Mouse (Mus musculus) midbrain, embryonic 16.5 days (tissue): ENCODE results near the gene Tmem132a. TPM values are rescaled to one million over a fixed set of nuclear protein-coding genes. Genes with fewer than 3 reads are reported as not detected.

Experiments
- ATAC-seq: fragments of 200-750 bp; cut with Nextera tagmentation; 2 replicates; pipeline ENCODE4 v1.8.0; 2017; ENCODE audit warnings: moderate TSS enrichment
- H3K27ac ChIP-seq: fragments of 300-500 bp; sonication (generic); 2 replicates; pipeline ENCODE4 v1.5.1; 2014; ENCODE audit warnings: mild to moderate bottlenecking, low read length, mixed read lengths
- H3K27me3 ChIP-seq: fragments of 300-500 bp; sonication (generic); 2 replicates; pipeline ENCODE4 v1.6.1; 2014; ENCODE audit warnings: low read depth, low read length, mixed read lengths; ENCODE audit not compliant: control insufficient read depth, insufficient read depth
- H3K36me3 ChIP-seq: fragments of 300-500 bp; sonication (generic); 2 replicates; pipeline ENCODE4 v1.6.1; 2014; ENCODE audit warnings: mild to moderate bottlenecking, low read length, moderate library complexity, mixed read lengths; ENCODE audit not compliant: control insufficient read depth, insufficient read depth
- H3K4me1 ChIP-seq: fragments of 300-500 bp; sonication (generic); 2 replicates; pipeline ENCODE4 v1.6.1; 2014; ENCODE audit warnings: mild to moderate bottlenecking, low read length, mixed read lengths; ENCODE audit not compliant: control insufficient read depth, insufficient read depth
- H3K4me2 ChIP-seq: fragments of 300-500 bp; sonication (generic); 2 replicates; pipeline ENCODE4 v1.6.1; 2014; ENCODE audit warnings: mild to moderate bottlenecking, low read length, mixed read lengths
- H3K4me3 ChIP-seq: fragments of 300-500 bp; sonication (generic); 2 replicates; pipeline ENCODE4 v1.5.1; 2014; ENCODE audit warnings: low read depth, mild to moderate bottlenecking, low read length, moderate library complexity, mixed read lengths
- H3K9ac ChIP-seq: fragments of 300-500 bp; sonication (generic); 2 replicates; pipeline ENCODE4 v1.6.1; 2014; ENCODE audit warnings: low read depth, low read length, mixed read lengths
- H3K9me3 ChIP-seq: fragments of 300-500 bp; sonication (generic); replicated peaks from 2 replicates; pipeline ENCODE4 v1.6.1; 2014; ENCODE audit warnings: mild to moderate bottlenecking, low read length, mixed read lengths; ENCODE audit not compliant: control insufficient read depth, poor library complexity, severe bottlenecking
- WGBS: fragments of 180-500 bp; shearing (Covaris S2); extraction: QIAGEN DNeasy Blood & Tissue Kit; methylation state at CpG from one replicate; pipeline ENCODE4 v1.1.7; 2014; 5-methylcytosine and 5-hydroxymethylcytosine counted together
- polyA plus RNA-seq: library from polyadenylated mRNA; unstranded; fragments of >200 nt; fragmentation: Nextera tagmentation; extraction: Ambion mirVana; gene quantifications from 2 replicates; pipeline ENCODE4 v1.2.1, GENCODE M21; 2015

Gene Tmem132a
- polyA plus RNA-seq = 242 and 267 TPM in 2 replicates

GRCm38 (mm10) chr19:10869886-10870527 lies at the start of gene Tmem132a:
Gene Tmem132a (minus strand): TSS chr19:10869940.
- Histone ChIP-seq H3K9ac (peak within 1 kb of the TSS; percentile 97), H3K36me3 (peaks cover 35% of the 10 kb centered on the region), H3K4me2 (peak within 1 kb of the TSS; percentile 83), H3K9me3 (no peaks in the 10 kb centered on the region), H3K27me3 (no peaks in the 10 kb centered on the region), H3K4me1 (peaks cover 29% of the 10 kb centered on the region), H3K27ac (peak within 1 kb of the TSS; percentile 95), H3K4me3 (peak within 1 kb of the TSS; percentile 91)
- WGBS = 1% methylated on average over 8 of the region's 8 CpGs
- ATAC-seq = peak; percentile 56

GRCm38 (mm10) chr19:10918321-10918991 lies 48.7 kb upstream of the Tmem132a start:
- Histone ChIP-seq H3K4me3 (no peak overlapping the region), H3K36me3 (no peaks in the 10 kb centered on the region), H3K9ac (no peak overlapping the region), H3K4me2 (no peak overlapping the region), H3K27me3 (no peaks in the 10 kb centered on the region), H3K9me3 (no peaks in the 10 kb centered on the region), H3K27ac (no peak overlapping the region), H3K4me1 (0 out of 2 replicates have a peak, but pooled peaks cover 2% of the 10 kb centered on the region)
- WGBS = 77% methylated on average over 10 of the region's 10 CpGs
- ATAC-seq = peak; percentile 78

DNA sequence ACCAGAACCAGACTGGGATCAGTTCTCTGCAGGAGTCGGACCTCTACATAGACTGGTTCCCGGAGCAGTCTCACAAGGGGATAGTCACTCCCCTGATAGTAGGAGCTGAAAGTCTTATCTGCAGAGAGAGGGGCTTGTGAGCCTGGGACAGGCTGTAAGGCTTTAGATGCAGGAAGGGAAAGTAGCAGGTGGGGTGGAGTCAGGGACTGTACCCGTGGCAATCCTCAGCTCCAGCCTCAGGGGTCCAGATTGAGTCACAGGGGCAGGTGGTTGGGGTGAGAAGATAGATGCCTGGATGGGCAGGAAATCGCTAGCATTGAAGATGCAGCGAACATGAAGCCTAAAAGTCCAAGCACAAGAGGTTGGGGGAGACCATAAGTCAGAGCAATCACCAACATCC lies 46.8 kb upstream of the Tmem132a start:
- Histone ChIP-seq H3K4me1 (0 out of 2 replicates have a peak, but pooled peaks cover 2% of the 10 kb centered on the region), H3K4me2 (no peak overlapping the region), H3K9me3 (no peaks in the 10 kb centered on the region), H3K27me3 (no peaks in the 10 kb centered on the region), H3K4me3 (no peak overlapping the region), H3K9ac (no peak overlapping the region), H3K27ac (no peak overlapping the region), H3K36me3 (no peaks in the 10 kb centered on the region)
- ATAC-seq = no peak
- WGBS = 72% methylated on average over 5 of the region's 5 CpGs

GRCm38 (mm10) chr19:10914870-10915269 lies 45.1 kb upstream of the Tmem132a start:
- H3K9ac ChIP-seq = no peak overlapping the region
- no peaks in the 10 kb centered on the region for H3K36me3 ChIP-seq
- no peak overlapping the region for H3K4me2 ChIP-seq
- WGBS = 77% methylated on average over 2 of the region's 2 CpGs
- no peaks in the 10 kb centered on the region for H3K27me3 ChIP-seq
- no peaks in the 10 kb centered on the region for H3K9me3 ChIP-seq
- no peak overlapping the region for H3K27ac ChIP-seq
- 0 out of 2 replicates have a peak, but pooled peaks cover 2% of the 10 kb centered on the region for H3K4me1 ChIP-seq
- no peak for ATAC-seq
- H3K4me3 ChIP-seq = no peak overlapping the region

GRCm38 (mm10) chr19:10914291-10914690 lies 44.6 kb upstream of the Tmem132a start:
- H3K9ac ChIP-seq = no peak overlapping the region
- no peaks in the 10 kb centered on the region for H3K36me3 ChIP-seq
- 0 out of 2 replicates have a peak, but pooled peaks cover 2% of the 10 kb centered on the region for H3K4me1 ChIP-seq
- no peak overlapping the region for H3K4me2 ChIP-seq
- H3K4me3 ChIP-seq = no peak overlapping the region
- no peaks in the 10 kb centered on the region for H3K9me3 ChIP-seq
- no peak overlapping the region for H3K27ac ChIP-seq
- WGBS = 77% methylated on average over 7 of the region's 7 CpGs
- H3K27me3 ChIP-seq = no peaks in the 10 kb centered on the region
- no peak for ATAC-seq

DNA sequence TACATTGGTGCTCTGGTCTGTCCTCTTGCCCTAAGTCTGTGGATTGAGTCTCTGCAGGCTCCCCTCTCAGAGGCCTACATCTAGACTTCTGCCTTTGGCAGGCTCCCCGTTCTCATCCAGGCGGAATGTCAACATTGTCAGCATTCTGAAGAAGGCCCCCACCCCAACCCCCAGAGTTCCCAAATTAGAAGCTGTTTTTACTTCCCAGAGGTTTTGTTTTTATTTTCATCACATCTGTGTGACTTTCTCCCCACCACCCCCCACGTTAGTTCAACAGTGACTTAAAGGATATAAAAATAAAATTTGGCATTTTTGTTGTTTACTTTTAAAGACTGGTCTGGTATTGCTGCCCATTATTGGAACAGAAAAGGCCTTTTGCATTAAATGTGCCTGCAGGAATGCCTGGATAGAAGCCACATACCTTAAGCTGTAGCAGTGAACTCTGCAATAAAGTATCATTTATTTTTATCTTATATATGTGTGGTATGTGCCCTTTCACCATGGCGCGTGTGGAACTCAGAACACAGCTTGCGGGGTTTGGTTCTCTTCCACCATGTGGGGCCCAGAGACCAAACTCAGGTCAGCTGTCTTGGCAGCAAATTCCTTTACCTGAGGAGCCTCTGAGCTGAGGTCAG lies 39.5 kb upstream of the Tmem132a start:
- ATAC-seq = no peak

DNA sequence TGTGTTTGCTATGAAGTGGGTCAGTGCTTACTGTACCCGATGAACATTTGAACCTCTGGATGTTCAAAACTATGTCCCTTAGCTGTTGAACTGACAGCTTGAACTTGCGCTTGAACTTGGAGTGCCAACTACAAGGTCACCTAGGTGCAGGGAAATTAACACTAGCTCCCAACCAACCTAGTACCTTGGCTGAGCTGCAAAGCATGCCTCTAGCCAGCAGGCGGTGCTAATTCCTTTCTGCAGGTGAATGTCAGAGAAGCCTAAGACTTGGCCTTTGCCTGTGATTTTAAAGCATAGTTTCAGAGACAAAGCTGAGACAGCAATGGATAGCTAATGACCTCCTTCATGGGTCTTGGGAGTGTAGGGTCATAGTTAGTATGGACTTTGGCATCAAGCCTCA lies 38.2 kb upstream of the Tmem132a start:
- H3K4me2 ChIP-seq = no peak overlapping the region
- H3K27ac ChIP-seq = no peak overlapping the region
- ATAC-seq = peak; percentile 36; the same call in 1 of the 2 replicates
- H3K9me3 ChIP-seq = no peaks in the 10 kb centered on the region
- no peak overlapping the region for H3K4me3 ChIP-seq
- H3K36me3 ChIP-seq = peaks cover 27% of the 10 kb centered on the region
- no peak overlapping the region for H3K9ac ChIP-seq
- 63% methylated on average over 3 of the region's 3 CpGs for WGBS
- H3K27me3 ChIP-seq = no peaks in the 10 kb centered on the region
- H3K4me1 ChIP-seq = no peaks in the 10 kb centered on the region

More for the DNA sequence above, 39.5 kb upstream of the Tmem132a start:
- Histone ChIP-seq H3K4me3 (no peak overlapping the region), H3K9me3 (no peaks in the 10 kb centered on the region), H3K27me3 (no peaks in the 10 kb centered on the region), H3K4me1 (no peaks in the 10 kb centered on the region), H3K9ac (no peak overlapping the region), H3K36me3 (peaks cover 15% of the 10 kb centered on the region), H3K4me2 (no peak overlapping the region), H3K27ac (no peak overlapping the region)
- 88% methylated on average over 6 of the region's 6 CpGs for WGBS

DNA sequence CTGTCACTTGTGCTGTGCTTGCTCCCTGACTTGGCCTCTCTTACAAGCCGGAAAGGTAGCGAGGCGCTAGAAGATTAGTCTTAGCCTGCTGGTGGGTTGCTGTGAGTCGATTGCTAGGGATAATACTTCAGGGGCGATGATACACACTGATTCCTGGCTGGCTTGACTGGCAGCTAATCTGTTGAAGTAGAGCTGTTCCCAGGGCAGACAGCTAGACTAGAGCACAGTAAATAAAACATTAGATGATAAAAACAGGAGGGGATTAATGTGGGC lies 35.9 kb upstream of the Tmem132a start:
- H3K27me3 ChIP-seq = no peaks in the 10 kb centered on the region
- H3K36me3 ChIP-seq = peaks cover 47% of the 10 kb centered on the region
- no peaks in the 10 kb centered on the region for H3K9me3 ChIP-seq
- WGBS = 79% methylated on average over 5 of the region's 5 CpGs
- H3K4me3 ChIP-seq = no peak overlapping the region
- H3K9ac ChIP-seq = no peak overlapping the region
- H3K27ac ChIP-seq = no peak overlapping the region
- no peak for ATAC-seq
- H3K4me2 ChIP-seq = no peak overlapping the region
- H3K4me1 ChIP-seq = no peaks in the 10 kb centered on the region
